Mouse (Mus musculus) heart, embryonic 11.5 days (tissue): Measurements from ENCODE around the gene Col11a2. TPM values are rescaled to one million over a fixed set of nuclear protein-coding genes. Genes with fewer than 3 reads are reported as not detected.

Experiments used
- ATAC-seq: fragments of 200-750 bp; cut with Nextera tagmentation; replicated peaks from 2 replicates; pipeline ENCODE4 v1.8.0; 2017; ENCODE audit warnings: moderate library complexity; ENCODE audit not compliant: insufficient number of reproducible peaks, low FRiP score, low TSS enrichment
- H3K27ac ChIP-seq: fragments of 300-500 bp; sonication (generic); 2 replicates; pipeline ENCODE4 v1.5.1; 2014; ENCODE audit warnings: mild to moderate bottlenecking, low read depth, low read length
- H3K27me3 ChIP-seq: fragments of 300-500 bp; sonication (generic); 2 replicates; pipeline ENCODE4 v1.6.1; 2014; ENCODE audit warnings: mild to moderate bottlenecking, low read length, mixed read lengths; ENCODE audit not compliant: control insufficient read depth, insufficient read depth
- H3K36me3 ChIP-seq: fragments of 300-500 bp; sonication (generic); 2 replicates; pipeline ENCODE4 v1.6.1; 2014; ENCODE audit warnings: mild to moderate bottlenecking, low read length, moderate library complexity, mixed read lengths; ENCODE audit not compliant: control insufficient read depth, insufficient read depth
- H3K4me1 ChIP-seq: fragments of 300-500 bp; sonication (generic); 2 replicates; pipeline ENCODE4 v1.6.1; 2014; ENCODE audit warnings: low read length; ENCODE audit not compliant: control insufficient read depth, insufficient read depth
- H3K4me2 ChIP-seq: fragments of 300-500 bp; sonication (generic); 2 replicates; pipeline ENCODE4 v1.6.1; 2014; ENCODE audit warnings: mild to moderate bottlenecking, moderate library complexity
- H3K4me3 ChIP-seq: fragments of 300-500 bp; sonication (generic); 2 replicates; pipeline ENCODE4 v1.5.1; 2014; ENCODE audit warnings: low read depth, low read length
- H3K9ac ChIP-seq: fragments of 300-500 bp; sonication (generic); 2 replicates; pipeline ENCODE4 v1.6.1; 2014; ENCODE audit warnings: mild to moderate bottlenecking, low read depth, low read length, moderate library complexity
- H3K9me3 ChIP-seq: fragments of 300-500 bp; sonication (generic); replicated peaks from 2 replicates; pipeline ENCODE4 v1.6.1; 2016; ENCODE audit warnings: low read length; ENCODE audit not compliant: control insufficient read depth
- WGBS: fragments of 180-500 bp; shearing (Covaris S2); extraction: QIAGEN DNeasy Blood & Tissue Kit; methylation state at CpG from one replicate; pipeline ENCODE4 v1.1.7; 2014; ENCODE audit not compliant: insufficient replicate concordance; 5-methylcytosine and 5-hydroxymethylcytosine counted together
- microRNA counts: library from miRNA; unstranded; fragments of <30 nt; microRNA quantifications from one replicate; lab custom pipeline; 2015
- microRNA-seq: library from miRNA; unstranded; fragments of <30 nt; microRNA quantifications from one replicate; pipeline ENCODE4, GENCODE M21; 2016; ENCODE audit warnings: borderline number of aligned reads
- polyA plus RNA-seq: library from polyadenylated mRNA; unstranded; fragments of >200 nt; fragmentation: Nextera tagmentation; extraction: Ambion mirVana; gene quantifications from 2 replicates; pipeline ENCODE4 v1.2.1, GENCODE M21; 2014

Col11a2 gene
- polyA plus RNA-seq, 1 experiment from 2014 or later: 0.70 TPM

GRCm38 (mm10) chr17:34109038-34109805 is 70.0 kb downstream of the Col11a2 start:
- 74% methylated on average over 14 of the region's 14 CpGs for WGBS
- Histone ChIP-seq H3K9me3 (no peaks in the 10 kb centered on the region), H3K4me1 (no peaks in the 10 kb centered on the region), H3K27ac (no peak overlapping the region), H3K27me3 (no peaks in the 10 kb centered on the region), H3K9ac (no peak overlapping the region), H3K36me3 (peaks cover 38% of the 10 kb centered on the region), H3K4me2 (no peak overlapping the region), H3K4me3 (no peak overlapping the region)
- no peak for ATAC-seq

- no peak overlapping the region for H3K4me3 ChIP-seq
- H3K36me3 ChIP-seq: peaks cover 43% of the 10 kb centered on the region
- H3K4me1 ChIP-seq: 0 out of 2 replicates have a peak, but pooled peaks cover 1% of the 10 kb centered on the region
- no peak overlapping the region for H3K27ac ChIP-seq
- H3K27me3 ChIP-seq: no peaks in the 10 kb centered on the region
- WGBS: 76% methylated on average over 3 of the region's 3 CpGs
- H3K4me2 ChIP-seq: no peak overlapping the region
- ATAC-seq: no peak
- no peaks in the 10 kb centered on the region for H3K9me3 ChIP-seq
- no peak overlapping the region for H3K9ac ChIP-seq
Observed at GRCm38 (mm10) chr17:34109806-34110195, 70.6 kb downstream of the Col11a2 start.

- no peak overlapping the region for H3K27ac ChIP-seq
- no peak overlapping the region for H3K4me2 ChIP-seq
- H3K36me3 ChIP-seq: peaks cover 48% of the 10 kb centered on the region
- no peak for ATAC-seq
- 0 out of 2 replicates have a peak, but pooled peaks cover 5% of the 10 kb centered on the region for H3K4me1 ChIP-seq
- 47% methylated on average over 8 of the region's 8 CpGs for WGBS
- no peaks in the 10 kb centered on the region for H3K27me3 ChIP-seq
- no peak overlapping the region for H3K9ac ChIP-seq
- H3K4me3 ChIP-seq: no peak overlapping the region
- no peaks in the 10 kb centered on the region for H3K9me3 ChIP-seq
Observed at GRCm38 (mm10) chr17:34110309-34110708, 71.1 kb downstream of the Col11a2 start.

- ATAC-seq: no peak
- Histone ChIP-seq H3K4me1 (peaks cover 15% of the 10 kb centered on the region), H3K4me2 (no peak overlapping the region), H3K36me3 (peaks cover 71% of the 10 kb centered on the region), H3K9me3 (no peaks in the 10 kb centered on the region), H3K27me3 (no peaks in the 10 kb centered on the region), H3K27ac (no peak overlapping the region), H3K9ac (no peak overlapping the region), H3K4me3 (no peak overlapping the region)
- WGBS: 95% methylated on average over 7 of the region's 7 CpGs
Observed at GRCm38 (mm10) chr17:34114114-34114513, 74.9 kb downstream of the Col11a2 start.

MicroRNA genes within 50 kb of the gene (microRNA counts, 519-probe panel; counts per million panel counts)
- 32.2 counts per million for microRNA mmu-miR-219 (lab: Ali Mortazavi, UCI)

Small RNA genes lying within 50 kb of the gene (microRNA-seq; reads per million reads assigned to microRNA genes)
- gene Mir219a-1 (0.61 reads per million), gene Mir219c (not detected)

Other genes starting within 250 kb of the Col11a2 start
- gene Kank3, start 228.9 kb upstream of the Col11a2 start, polyA plus RNA-seq: 30.1 and 43.2 TPM in 2 replicates
- 654 and 701 TPM in 2 replicates for gene Rps28, start 214.9 kb upstream of the Col11a2 start, polyA plus RNA-seq
- gene Ndufa7, start 214.9 kb upstream of the Col11a2 start, polyA plus RNA-seq: 457 and 481 TPM in 2 replicates
- 60.8 and 63.9 TPM in 2 replicates for gene Cd320, start 196.3 kb upstream of the Col11a2 start, polyA plus RNA-seq
- gene Gm7029, start 165.6 kb upstream of the Col11a2 start, polyA plus RNA-seq: not detected in 2 replicates
- gene Kifc1, start 148.8 kb upstream of the Col11a2 start, polyA plus RNA-seq: 8.1 and 11.8 TPM in 2 replicates
- not detected in 2 replicates for gene Platr17, start 134.3 kb upstream of the Col11a2 start, polyA plus RNA-seq
- gene Daxx, start 130.0 kb upstream of the Col11a2 start, polyA plus RNA-seq: 26.4 and 37.0 TPM in 2 replicates
- gene Tapbp, start 123.5 kb upstream of the Col11a2 start, polyA plus RNA-seq: 22.0 and 23.4 TPM in 2 replicates
- 7.2 and 7.8 TPM in 2 replicates for gene Zbtb22, start 123.5 kb upstream of the Col11a2 start, polyA plus RNA-seq
- 25.8 and 27.8 TPM in 2 replicates for gene Rgl2, start 109.9 kb upstream of the Col11a2 start, polyA plus RNA-seq
- 147 and 151 TPM in 2 replicates for gene Pfdn6, start 99.1 kb upstream of the Col11a2 start, polyA plus RNA-seq
- 18.3 and 19.7 TPM in 2 replicates for gene Wdr46, start 98.8 kb upstream of the Col11a2 start, polyA plus RNA-seq
- 2.8 and 5.9 TPM in 2 replicates for gene B3galt4, start 87.9 kb upstream of the Col11a2 start, polyA plus RNA-seq
- gene Vps52, start 83.6 kb upstream of the Col11a2 start, polyA plus RNA-seq: 28.1 and 29.5 TPM in 2 replicates
- 1,135 and 1,150 TPM in 2 replicates for gene Rps18, start 83.4 kb upstream of the Col11a2 start, polyA plus RNA-seq
- 13.8 and 13.9 TPM in 2 replicates for gene H2-K1, start 39.1 kb upstream of the Col11a2 start, polyA plus RNA-seq
- gene Ring1, start 14.8 kb upstream of the Col11a2 start, polyA plus RNA-seq: 3.9 and 4.4 TPM in 2 replicates
- gene H2-Ke6, start 11.4 kb upstream of the Col11a2 start, polyA plus RNA-seq: 29.4 and 35.5 TPM in 2 replicates
- 61.4 and 67.2 TPM in 2 replicates for gene Slc39a7, start 7.8 kb upstream of the Col11a2 start, polyA plus RNA-seq
- gene Rxrb, start 7.6 kb upstream of the Col11a2 start, polyA plus RNA-seq: 13.8 and 14.6 TPM in 2 replicates
- gene H2-Oa, start 52.9 kb downstream of the Col11a2 start, polyA plus RNA-seq: 0.34 and 1.2 TPM in 2 replicates
- 6.2 and 8.1 TPM in 2 replicates for gene H2-DMa, start 80.1 kb downstream of the Col11a2 start, polyA plus RNA-seq
- gene Brd2, start 83.2 kb downstream of the Col11a2 start, polyA plus RNA-seq: 59.7 and 105 TPM in 2 replicates
- gene H2-DMb2, start 103.9 kb downstream of the Col11a2 start, polyA plus RNA-seq: 0.20 TPM in 1 of 2 replicates, not detected in the other
- 0.27 and 0.29 TPM in 2 replicates for gene H2-DMb1, start 113.6 kb downstream of the Col11a2 start, polyA plus RNA-seq
- 0.63 and 0.86 TPM in 2 replicates for gene Tap1, start 148.1 kb downstream of the Col11a2 start, polyA plus RNA-seq
- gene Psmb9, start 148.3 kb downstream of the Col11a2 start, polyA plus RNA-seq: 0.42 and 0.59 TPM in 2 replicates
- gene Psmb8, start 158.3 kb downstream of the Col11a2 start, polyA plus RNA-seq: 1.5 and 2.5 TPM in 2 replicates
- 0.44 and 1.4 TPM in 2 replicates for gene Tap2, start 164.1 kb downstream of the Col11a2 start, polyA plus RNA-seq
- not detected in 2 replicates for gene H2-Ob, start 199.5 kb downstream of the Col11a2 start, polyA plus RNA-seq
- 11.7 and 13.5 TPM in 2 replicates for gene H2-Ab1, start 218.3 kb downstream of the Col11a2 start, polyA plus RNA-seq
- not detected in 2 replicates for gene H2-Aa, start 248.4 kb downstream of the Col11a2 start, polyA plus RNA-seq